Comparison of ENCODE assay signal across 8 mouse cellular contexts in the genomic region with DNA sequence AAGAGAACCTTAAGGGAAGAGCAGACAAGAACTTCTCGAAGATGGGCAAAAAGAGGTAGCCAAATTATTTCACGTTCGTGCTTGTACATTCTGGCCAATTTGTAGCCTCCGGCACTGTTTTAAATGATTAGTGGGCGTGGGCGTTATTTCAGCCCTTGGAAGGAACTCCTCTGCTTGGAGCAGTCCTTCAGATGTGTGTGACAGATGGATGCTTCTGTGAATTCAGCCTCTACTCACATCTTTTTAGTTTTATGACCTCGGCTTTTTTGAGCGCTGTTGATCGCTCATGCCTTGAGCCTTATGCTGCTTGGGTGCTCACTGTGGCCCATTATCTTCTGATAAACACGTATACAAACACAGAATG. TPM values are rescaled to one million over a fixed set of nuclear protein-coding genes. Genes with fewer than 3 reads are reported as not detected.
DNase-seq lines count a peak whose midpoint lies in the region; ATAC-seq and TF ChIP-seq lines count a peak whose summit lies in the region.
"Had no signal": no experiment of that assay in that cellular context is flagged by ENCODE, and none has a peak within 500 bp of the region (broad histone marks: within the 10 kb centered on the region; RNA-seq: fewer than 3 reads in every experiment).

No protein-coding gene starts in this region.

- no peaks in the 10 kb centered on the region for H3K4me1 ChIP-seq in spleen, adult 2 months (ENCODE audit: control insufficient read depth, insufficient read depth, insufficient read length)
- peaks cover 4% of the 10 kb centered on the region; the same call in 1 of the 2 replicates for H3K4me1 ChIP-seq in forebrain, embryonic 14.5 days (ENCODE audit: control insufficient read depth, insufficient read depth, low read length)
- H3K4me1 ChIP-seq in liver, embryonic 13.5 days (replicated peaks), result peaks cover 9% of the 10 kb centered on the region

- no peaks in the 10 kb centered on the region for H3K36me3 ChIP-seq in spleen, adult 2 months (ENCODE audit: control insufficient read depth, insufficient read depth, low read length)
- H3K36me3 ChIP-seq in forebrain, embryonic 14.5 days (ENCODE audit: control insufficient read depth, insufficient read depth, low read length), result no peaks in the 10 kb centered on the region
- no peaks in the 10 kb centered on the region for H3K36me3 ChIP-seq in liver, embryonic 13.5 days

- H3K4me2 ChIP-seq in forebrain, embryonic 14.5 days (ENCODE audit: low read length), result peak overlapping the region; percentile 99
- H3K4me2 ChIP-seq in liver, embryonic 13.5 days, result peak overlapping the region; percentile 81

- H3K9ac ChIP-seq in forebrain, embryonic 14.5 days (ENCODE audit: low read length), result peak overlapping the region; percentile 59
- peak overlapping the region; percentile 43; the same call in 1 of the 2 replicates for H3K9ac ChIP-seq in liver, embryonic 13.5 days

- no peaks in the 10 kb centered on the region for H3K9me3 ChIP-seq in forebrain, embryonic 14.5 days (replicated peaks; ENCODE audit: control insufficient read depth, low read length)
- H3K9me3 ChIP-seq in liver, embryonic 13.5 days (replicated peaks), result no peaks in the 10 kb centered on the region

- no peak overlapping the region for H3K27ac ChIP-seq in spleen, adult 2 months (ENCODE audit: insufficient read depth, low read length)
- no peak overlapping the region for H3K27ac ChIP-seq in forebrain, embryonic 14.5 days (ENCODE audit: low read depth, low read length)
- H3K27ac ChIP-seq in liver, embryonic 13.5 days, result no peak overlapping the region

- no peak for DNase-seq in spleen, adult 2 months (ENCODE audit: low read depth in 1 of 2, low spot score in 2 of 2)
- no peak for DNase-seq in spleen, postnatal 36 days (ENCODE audit: low spot score in 2 of 2)
- DNase-seq in forebrain, embryonic 14.5 days (ENCODE audit: low spot score), result peak; percentile 29
- DNase-seq in liver, embryonic 13.5 days, result no peak
- no peak for DNase-seq in adrenal gland, adult 18-20 months (ENCODE audit: low spot score in 2 of 2)
- DNase-seq in urinary bladder, postnatal 25 days (ENCODE audit: low spot score), result no peak

- H3K27me3 ChIP-seq in spleen, adult 2 months (ENCODE audit: control insufficient read depth, insufficient read depth, low read length), result no peaks in the 10 kb centered on the region
- no peaks in the 10 kb centered on the region for H3K27me3 ChIP-seq in forebrain, embryonic 14.5 days (replicated peaks; ENCODE audit: control insufficient read depth, insufficient read depth, low read length)
- peaks cover 21% of the 10 kb centered on the region for H3K27me3 ChIP-seq in liver, embryonic 13.5 days

- no peak for TF ChIP-seq POLR2A in spleen, adult 2 months (IDR thresholded peaks at IDR 0.05; ENCODE audit: low read depth, low read length)

- TF ChIP-seq CTCF in spleen, adult 2 months (IDR thresholded peaks at IDR 0.05; ENCODE audit: extremely low read depth, insufficient read depth, insufficient read length, insufficient replicate concordance), result no peak

- WGBS in spleen, adult 2 months, result 15% methylated on average over 10 of the region's 10 CpGs
- WGBS in forebrain, embryonic 14.5 days, result 22% methylated on average over 10 of the region's 10 CpGs
- 24% methylated on average over 10 of the region's 10 CpGs for WGBS in liver, embryonic 13.5 days (ENCODE audit: insufficient replicate concordance)

- H3K4me3 ChIP-seq in spleen, adult 2 months (ENCODE audit: extremely low read depth, insufficient read depth, insufficient read length), result peak overlapping the region; percentile 69
- peak overlapping the region; percentile 50 for H3K4me3 ChIP-seq in forebrain, embryonic 14.5 days (ENCODE audit: low read depth, low read length)
- H3K4me3 ChIP-seq in liver, embryonic 13.5 days (replicated peaks), result peak overlapping the region; percentile 59

- peak; percentile 48 for ATAC-seq in forebrain, embryonic 14.5 days
- no peak for ATAC-seq in liver, embryonic 13.5 days (ENCODE audit: low read depth)
- ATAC-seq in granulocyte monocyte progenitor cell, adult 5-6 weeks (replicated peaks; ENCODE audit: poor library complexity, severe bottlenecking), result no peak

RNA-seq across cellular contexts. Expression of a gene that starts 0.8 kb away (rescaled TPM):
- polyA plus RNA-seq in spleen, adult 2 months (2012; rRNA removed), result 1.6 and 1.7 TPM in 2 replicates
- polyA plus RNA-seq in forebrain, embryonic 14.5 days (2014; fragmentation: Nextera tagmentation; extraction: Ambion mirVana), result 0.30 and 0.80 TPM in 2 replicates
- 0.37 and 0.81 TPM in 2 replicates for polyA plus RNA-seq in liver, embryonic 13.5 days (2015; fragmentation: Nextera tagmentation; extraction: Ambion mirVana)
- total RNA-seq in granulocyte monocyte progenitor cell, adult 5-6 weeks (2014; fragmentation: Nextera tagmentation), result 17.9 and 22.7 TPM in 2 replicates
- total RNA-seq in granulocyte monocyte progenitor cell, adult 5-6 weeks (2017), result 29.6 and 35.2 TPM in 2 replicates
- 1,000 to 10,000 TPM; 1,162 to 1,188 TPM for total RNA-seq in adrenal gland, adult 18-20 months (2021)
- polyA plus RNA-seq: erythroblast, embryonic 14.5 days had no signal
